Mouse (Mus musculus) kidney, adult 8-10 months (tissue): ENCODE measurements around the gene Hist1h2ai.
"Not testable (repeated sequence)": the region's sequence is repeated elsewhere in the genome, so short reads cannot be mapped to it uniquely, and the experiment has no call there.

ENCODE experiments used
- DNase-seq, 2 experiments: peaks; one replicate each; pipeline ENCODE4 v3.0.0; 2022

The Hist1h2ai gene

GRCm38 (mm10) chr13:21729544-21729943 is 13.3 kb downstream of the Hist1h2ai start:
- DNase-seq = no peak

- DNase-seq = no peak
These were observed 17.2 kb downstream of the Hist1h2ai start for GRCm38 (mm10) chr13:21733466-21733865.

- DNase-seq = peak; percentile 64 to 68
These were observed 18.0 kb downstream of the Hist1h2ai start for GRCm38 (mm10) chr13:21734010-21734905.

- not testable (repeated sequence) for DNase-seq
These were observed 18.9 kb downstream of the Hist1h2ai start, which contains the start of gene Hist1h4j for GRCm38 (mm10) chr13:21734906-21735767. Gene Hist1h4j, plus strand, starts transcription at chr13:21735064.

- DNase-seq = no peak
These were observed 28.8 kb downstream of the Hist1h2ai start for GRCm38 (mm10) chr13:21745006-21745405.

- DNase-seq = no peak
These were observed 33.4 kb downstream of the Hist1h2ai start for GRCm38 (mm10) chr13:21749387-21750158.

GRCm38 (mm10) chr13:21750159-21751017 is 34.2 kb downstream of the Hist1h2ai start, which contains the start of gene Hist1h4k:
Gene Hist1h4k, minus strand, starts transcription at chr13:21750505.
- peak; percentile 58 to 68 for DNase-seq

GRCm38 (mm10) chr13:21751417-21751816 is 35.2 kb downstream of the Hist1h2ai start:
- DNase-seq = no peak

- no peak for DNase-seq
These were observed 35.6 kb downstream of the Hist1h2ai start for GRCm38 (mm10) chr13:21751827-21752226.

GRCm38 (mm10) chr13:21752356-21752755 is 36.1 kb downstream of the Hist1h2ai start:
- DNase-seq = no peak

- DNase-seq = no peak
These were observed 36.9 kb downstream of the Hist1h2ai start for GRCm38 (mm10) chr13:21753051-21753523.

GRCm38 (mm10) chr13:21753524-21754285 is 37.5 kb downstream of the Hist1h2ai start, which contains the start of the genes Hist1h2ak and Hist1h2bn:
Gene Hist1h2ak, minus strand, starts transcription at chr13:21753827.
Gene Hist1h2bn, plus strand, starts transcription at chr13:21754123.
- peak; percentile 12 to 58 for DNase-seq

GRCm38 (mm10) chr13:21754294-21755001 is 38.2 kb downstream of the Hist1h2ai start:
- not testable (repeated sequence) for DNase-seq

GRCm38 (mm10) chr13:21755707-21756106 is 39.5 kb downstream of the Hist1h2ai start:
- DNase-seq = no peak
